Mouse (Mus musculus): ENCODE measurements around the gene Impdh2. TPM values are rescaled to one million over a fixed set of nuclear protein-coding genes. Genes with fewer than 3 reads are reported as not detected.
"Not testable (repeated sequence)": the region's sequence is repeated elsewhere in the genome, so short reads cannot be mapped to it uniquely, and the experiment has no call there.

Impdh2 gene
- total RNA-seq, 2 experiments from 2014 or later: 47.7 to 47.9 TPM

- no peak for DNase-seq (ENCODE audit: low spot score in 2 of 2)
- intact Hi-C loops (cut with DNase I): no loop called here
Measured at GRCm38 (mm10) chr9:108594354-108594753, 34.3 kb downstream of the Impdh2 start.

GRCm38 (mm10) chr9:108596998-108597764, 37.1 kb downstream of the Impdh2 start, which contains the start of gene P4htm:
Gene P4htm (minus strand): TSS chr9:108597667.
- DNase-seq (ENCODE audit: low spot score in 2 of 2): peak; percentile 81 to 87
- intact Hi-C loops (cut with DNase I): loop anchor here (2.0 kb wide), 1 partner anchor 26 kb away; no protein-coding TSS in a partner anchor

GRCm38 (mm10) chr9:108599021-108599566, 39.0 kb downstream of the Impdh2 start:
- intact Hi-C loops (cut with DNase I): no loop called here
- no peak for DNase-seq (ENCODE audit: low spot score in 2 of 2)

- DNase-seq (ENCODE audit: low spot score in 2 of 2): no peak
- intact Hi-C loops (cut with DNase I): no loop called here
Measured at GRCm38 (mm10) chr9:108600011-108600410, 39.9 kb downstream of the Impdh2 start.

- intact Hi-C loops (cut with DNase I): no loop called here
- DNase-seq (ENCODE audit: low spot score in 2 of 2): no peak
Measured at GRCm38 (mm10) chr9:108601986-108602385, 41.9 kb downstream of the Impdh2 start.

- DNase-seq (ENCODE audit: low spot score in 2 of 2); intact Hi-C loops (cut with DNase I): not testable (repeated sequence)
Measured at GRCm38 (mm10) chr9:108607929-108608328, 47.8 kb downstream of the Impdh2 start.

GRCm38 (mm10) chr9:108608889-108609288, 48.8 kb downstream of the Impdh2 start:
- DNase-seq (ENCODE audit: low spot score in 2 of 2): no peak
- intact Hi-C loops (cut with DNase I): no loop called here

- intact Hi-C loops (cut with DNase I): no loop called here
- DNase-seq (ENCODE audit: low spot score in 2 of 2): no peak
Measured at GRCm38 (mm10) chr9:108611488-108611887, 51.4 kb downstream of the Impdh2 start.

Small RNAs within 50 kb of the gene (microRNA-seq; reads per million reads assigned to microRNA genes)
- gene Gm24083 (not detected), gene Mir191 (not detected), gene Mir425 (892 reads per million, percentile 77 among the genes with 10 or more reads in this experiment)

Other genes with a start within 250 kb of the Impdh2 start
- 100 to 1,000 TPM; 105 to 110 TPM for gene Gpx1, start 221.4 kb upstream of the Impdh2 start, total RNA-seq (2021)
- 100 to 1,000 TPM in 1 of 2 experiments, 10 to 100 TPM in 1; 99.3 to 122 TPM for gene Usp4, start 212.4 kb upstream of the Impdh2 start, total RNA-seq (2021)
- gene 1700102P08Rik, start 167.5 kb upstream of the Impdh2 start, total RNA-seq (2021): 1 to 10 TPM; 1.5 to 3.2 TPM
- gene Ccdc36, start 131.8 kb upstream of the Impdh2 start, total RNA-seq (2021): under 1 TPM; 0.14 to 0.15 TPM
- not detected for gene BC048562, start 123.8 kb upstream of the Impdh2 start, total RNA-seq (2021)
- gene Ccdc71, start 99.8 kb upstream of the Impdh2 start, total RNA-seq (2021): 10 to 100 TPM; 36.1 to 41.5 TPM
- gene Klhdc8b, start 98.7 kb upstream of the Impdh2 start, total RNA-seq (2021): 10 to 100 TPM; 31.1 to 33.9 TPM
- 10 to 100 TPM; 22.8 to 43.1 TPM for gene Lamb2, start 80.5 kb upstream of the Impdh2 start, total RNA-seq (2021)
- gene Usp19, start 69.7 kb upstream of the Impdh2 start, total RNA-seq (2021): 100 to 1,000 TPM; 124 to 154 TPM
- 10 to 100 TPM; 73.6 to 76.9 TPM for gene Qars, start 52.6 kb upstream of the Impdh2 start, total RNA-seq (2021)
- gene Qrich1, start 43.5 kb upstream of the Impdh2 start, total RNA-seq (2021): 100 to 1,000 TPM; 135 to 149 TPM
- gene Ndufaf3, start 7.1 kb downstream of the Impdh2 start, total RNA-seq (2021): 10 to 100 TPM; 62.8 to 70.1 TPM
- 10 to 100 TPM; 70.1 to 99.4 TPM for gene Dalrd3, start 9.6 kb downstream of the Impdh2 start, total RNA-seq (2021)
- 100 to 1,000 TPM; 112 to 118 TPM for gene Wdr6, start 18.5 kb downstream of the Impdh2 start, total RNA-seq (2021)
- 10 to 100 TPM; 87.0 to 93.7 TPM for gene P4htm, start 37.4 kb downstream of the Impdh2 start, total RNA-seq (2021)
- gene Arih2, start 89.1 kb downstream of the Impdh2 start, total RNA-seq (2021): 10 to 100 TPM; 49.5 to 53.5 TPM
- gene Slc25a20, start 101.8 kb downstream of the Impdh2 start, total RNA-seq (2021): 10 to 100 TPM; 11.8 to 14.1 TPM
- 10 to 100 TPM; 45.8 to 49.2 TPM for gene Prkar2a, start 129.0 kb downstream of the Impdh2 start, total RNA-seq (2021)
- 100 to 1,000 TPM; 155 to 158 TPM for gene Ip6k2, start 223.5 kb downstream of the Impdh2 start, total RNA-seq (2021)
- 10 to 100 TPM; 56.0 to 60.6 TPM for gene Nckipsd, start 248.1 kb downstream of the Impdh2 start, total RNA-seq (2021)

Measured in left cerebral cortex, postnatal 36 days (tissue).